Mouse (Mus musculus) lung, postnatal 25 days (tissue): ENCODE data around the gene Gm17509.
"Not testable (repeated sequence)": the region's sequence is repeated elsewhere in the genome, so short reads cannot be mapped to it uniquely, and the experiment has no call there.

Experiments
- DNase-seq: peaks from one replicate; pipeline ENCODE4 v3.0.0; 2022; ENCODE audit warnings: low spot score

The Gm17509 gene

DNA sequence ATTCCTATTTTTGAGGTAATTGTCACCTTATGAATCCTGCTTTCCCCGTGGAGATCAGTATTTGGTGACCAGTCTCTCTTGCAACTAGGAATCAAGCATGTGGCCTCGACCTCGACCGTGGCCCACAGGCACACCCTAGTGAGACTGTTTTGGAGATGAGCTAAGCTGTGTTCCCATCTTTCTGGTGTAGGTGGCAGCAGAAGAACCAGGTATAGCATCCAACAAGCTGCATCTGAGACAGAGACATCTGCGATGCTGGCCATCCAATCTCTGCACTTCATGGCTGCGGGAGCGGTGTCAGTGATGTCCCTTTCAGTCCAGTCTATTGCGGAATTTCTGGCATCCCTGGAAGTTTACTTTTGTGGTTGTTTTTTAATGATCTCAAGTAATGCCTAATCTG lies 14.8 kb downstream of the Gm17509 start:
- no peak for DNase-seq

DNA sequence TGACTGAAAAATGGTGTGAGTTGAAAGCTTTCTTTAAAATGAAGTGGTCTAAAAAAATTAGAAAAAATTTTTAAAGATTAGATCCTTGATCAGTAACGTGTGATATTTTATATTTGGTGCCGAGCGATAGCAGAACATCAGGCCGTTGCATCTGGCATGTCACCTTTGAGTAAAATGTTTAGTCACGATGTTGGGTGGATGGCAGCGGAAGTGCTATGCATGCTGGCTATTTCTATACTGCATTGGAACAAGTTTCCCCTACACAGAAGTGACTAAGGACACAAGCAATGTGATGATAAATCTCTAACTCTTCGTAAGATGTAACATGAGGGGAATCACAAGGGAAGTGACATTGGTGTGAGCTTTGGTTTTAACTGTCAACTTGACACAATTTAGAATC lies 16.2 kb downstream of the Gm17509 start:
- no peak for DNase-seq

DNA sequence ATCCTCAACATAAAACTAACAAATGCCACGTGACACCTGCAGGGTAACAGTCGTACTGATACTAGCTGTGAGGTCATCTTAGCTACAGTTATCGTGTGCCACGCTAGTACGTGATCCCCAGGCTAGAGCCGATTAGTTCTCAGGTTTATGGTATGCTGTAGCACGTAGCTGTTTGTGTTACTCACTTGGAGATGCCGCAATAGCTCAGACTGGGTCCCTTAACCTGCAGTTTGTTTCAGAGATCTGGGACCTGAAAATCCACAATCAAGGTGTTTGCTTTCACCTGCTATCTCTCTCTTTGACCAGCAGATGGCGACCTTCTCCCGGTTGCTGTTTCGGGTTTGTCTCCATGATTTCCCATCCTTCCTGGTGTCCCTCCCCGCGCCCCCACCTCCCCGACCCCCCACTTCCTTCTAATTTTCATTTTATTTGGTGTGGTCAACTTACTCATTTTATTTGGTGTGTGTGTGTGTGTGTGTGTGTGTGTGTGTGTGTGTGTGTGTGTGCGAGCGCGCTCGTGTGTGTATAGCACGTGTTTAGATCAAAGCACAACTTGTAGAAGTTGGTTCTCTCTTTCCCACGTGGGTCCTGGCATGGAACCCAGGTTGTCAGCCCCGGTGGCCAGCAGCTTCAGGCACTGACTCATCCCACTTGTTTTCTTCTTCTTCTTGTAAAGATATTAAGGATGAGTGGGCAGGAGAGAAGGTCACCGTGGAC lies 18.0 kb downstream of the Gm17509 start:
- no peak for DNase-seq

DNA sequence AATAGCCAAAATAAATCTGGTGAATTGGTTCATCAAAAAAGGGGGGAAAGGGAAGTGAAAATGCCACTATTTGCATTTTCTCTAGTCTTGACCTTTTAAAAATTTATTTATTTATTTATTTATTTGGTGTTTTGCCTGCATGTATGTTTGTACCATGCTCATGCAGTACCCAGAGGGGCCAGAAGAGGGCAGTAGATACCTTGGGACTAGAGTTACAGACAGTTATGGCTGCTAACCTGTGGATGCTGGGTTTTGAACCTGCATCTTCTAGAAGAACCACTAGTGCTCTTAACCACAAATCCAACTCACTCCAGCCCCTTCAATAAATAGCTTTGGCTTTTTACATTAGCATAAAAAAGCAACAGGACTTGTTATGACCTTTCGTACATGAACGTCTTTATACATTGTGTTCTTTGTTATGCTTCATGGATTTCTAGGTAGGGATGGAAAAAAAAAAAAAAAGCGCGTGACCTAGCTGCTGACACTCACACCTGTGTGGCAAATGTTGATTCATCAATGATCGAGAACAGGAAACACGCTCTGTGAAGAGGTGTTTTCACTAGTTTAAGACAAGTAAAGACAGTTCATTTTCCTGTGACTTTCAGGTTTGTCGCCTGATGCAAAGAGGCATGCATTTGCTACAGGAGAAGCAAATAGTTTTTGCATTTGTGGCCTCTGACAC lies 22.3 kb downstream of the Gm17509 start:
- peak; percentile 71 for DNase-seq

DNA sequence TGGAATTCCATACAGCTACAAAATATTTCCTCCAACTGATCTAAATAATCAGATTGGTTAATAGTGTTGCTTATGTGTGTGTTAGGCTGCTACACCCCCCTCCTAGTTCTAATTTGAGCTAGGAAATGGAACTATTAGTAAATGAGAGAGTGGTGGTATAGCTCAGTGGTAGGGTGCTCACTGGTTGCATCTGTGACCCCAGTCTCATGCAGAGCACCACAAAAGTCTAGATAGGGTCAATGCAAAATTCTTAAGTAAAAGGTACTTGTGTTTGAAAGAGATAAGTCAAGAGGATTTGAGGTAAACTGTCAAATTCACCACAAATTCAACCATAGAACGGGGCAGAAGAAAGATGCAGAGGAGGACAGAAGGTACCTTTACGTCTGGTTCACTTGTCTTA lies 23.2 kb downstream of the Gm17509 start:
- no peak for DNase-seq

DNA sequence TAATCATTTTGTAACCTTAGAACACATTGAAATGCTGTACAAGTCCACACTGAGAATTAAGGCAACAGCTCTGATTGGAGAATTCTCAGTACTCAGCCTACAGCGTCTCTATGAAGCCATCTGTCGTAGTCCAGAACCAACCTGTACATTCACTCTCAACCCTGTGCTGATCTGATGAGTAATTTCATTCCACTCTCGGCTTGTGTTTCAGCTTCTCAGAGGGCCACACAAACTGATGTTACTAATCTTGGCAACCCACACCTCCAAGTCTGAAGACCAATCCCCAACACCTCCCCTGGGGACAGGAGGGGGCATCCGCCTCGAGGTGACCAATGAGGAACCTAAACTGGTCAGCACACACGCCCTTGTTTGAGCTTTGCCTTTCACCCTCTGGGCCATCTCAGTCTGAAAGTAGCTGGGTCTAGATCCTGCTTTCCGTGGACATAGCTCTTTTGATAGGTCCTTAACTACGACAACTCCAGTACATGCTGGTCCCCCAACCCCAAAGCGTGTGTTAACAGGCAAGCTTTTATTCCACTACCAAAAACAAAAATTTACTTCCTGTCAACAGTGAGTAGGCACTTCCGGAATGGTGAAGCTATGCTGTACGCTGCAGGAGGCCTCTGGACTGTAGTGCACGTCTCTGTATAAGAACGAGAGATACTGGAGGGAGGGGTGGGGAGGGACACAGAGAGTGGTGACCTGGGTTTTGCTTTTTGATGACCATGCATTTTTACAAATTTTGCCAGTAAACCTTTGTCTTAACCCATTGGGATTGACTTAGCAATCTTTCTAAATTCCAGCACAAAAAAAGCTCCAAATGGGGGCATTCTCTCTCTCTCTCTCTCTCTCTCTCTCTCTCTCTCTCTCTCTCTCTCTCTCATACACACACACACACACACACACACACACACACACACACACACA lies 25.0 kb downstream of the Gm17509 start:
- no peak for DNase-seq

DNA sequence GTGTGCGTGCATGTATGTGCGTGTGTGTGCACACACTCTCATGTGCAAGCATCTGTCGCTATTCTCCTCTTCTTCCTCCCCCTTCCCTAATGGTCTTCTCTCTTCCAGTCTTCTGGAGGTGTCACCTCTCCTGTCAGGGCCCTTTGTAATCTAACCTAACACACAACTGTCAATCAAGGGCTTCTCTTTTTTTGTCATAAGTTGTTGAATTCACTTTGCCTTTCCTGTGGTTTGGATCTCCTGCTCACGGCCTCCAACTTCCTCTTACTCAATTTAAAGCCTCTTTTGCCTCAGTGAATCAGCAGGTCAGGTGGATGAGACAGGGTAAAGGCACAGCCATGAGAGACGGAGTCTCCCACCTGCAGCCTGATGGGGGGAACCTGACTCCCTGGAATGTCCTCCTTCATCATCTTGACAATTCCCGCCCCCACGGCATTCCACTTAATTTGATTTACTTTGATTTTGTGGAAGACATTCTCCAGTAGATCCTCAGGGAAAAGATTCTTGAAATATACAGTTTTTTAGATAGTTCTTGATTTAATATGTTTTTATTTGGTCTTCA lies 27.4 kb downstream of the Gm17509 start:
- DNase-seq: no peak

DNA sequence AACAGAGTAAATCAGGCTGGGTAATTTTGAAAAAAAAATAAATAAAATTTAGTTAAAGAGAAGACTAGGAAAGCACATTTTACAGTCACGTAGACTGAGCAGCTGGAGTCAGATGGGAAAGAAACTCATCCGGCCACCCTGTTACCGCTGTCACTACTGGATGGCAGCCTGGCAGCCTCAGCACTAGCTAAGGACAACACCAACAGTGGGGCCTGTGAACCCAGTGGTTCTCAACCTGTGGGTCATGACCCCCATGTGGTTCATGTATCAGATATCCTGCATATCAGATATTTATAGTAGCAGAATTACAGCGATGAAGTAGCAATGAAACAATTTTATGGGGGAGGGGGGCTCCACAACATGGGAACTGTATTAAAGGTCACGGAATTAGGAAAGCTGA lies 28.7 kb downstream of the Gm17509 start:
- no peak for DNase-seq

DNA sequence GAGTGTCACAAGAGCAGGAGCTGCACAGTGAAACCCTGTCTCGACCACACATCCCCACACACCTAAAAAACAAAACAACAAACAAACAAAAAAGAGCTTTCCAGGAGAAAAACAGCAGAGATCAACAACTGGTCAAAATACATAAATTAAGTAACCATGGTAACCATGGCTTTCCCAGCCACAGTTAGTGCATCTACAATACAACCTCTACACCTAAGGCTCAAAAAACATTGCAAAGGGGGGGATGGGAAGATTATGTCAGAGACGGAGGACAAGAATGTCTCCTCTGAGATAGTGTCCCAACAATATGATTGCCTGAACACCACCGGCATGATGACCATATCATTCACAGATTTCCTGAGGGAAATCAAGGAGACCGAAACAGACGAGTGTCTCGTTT lies 35.5 kb downstream of the Gm17509 start:
- no peak for DNase-seq

DNA sequence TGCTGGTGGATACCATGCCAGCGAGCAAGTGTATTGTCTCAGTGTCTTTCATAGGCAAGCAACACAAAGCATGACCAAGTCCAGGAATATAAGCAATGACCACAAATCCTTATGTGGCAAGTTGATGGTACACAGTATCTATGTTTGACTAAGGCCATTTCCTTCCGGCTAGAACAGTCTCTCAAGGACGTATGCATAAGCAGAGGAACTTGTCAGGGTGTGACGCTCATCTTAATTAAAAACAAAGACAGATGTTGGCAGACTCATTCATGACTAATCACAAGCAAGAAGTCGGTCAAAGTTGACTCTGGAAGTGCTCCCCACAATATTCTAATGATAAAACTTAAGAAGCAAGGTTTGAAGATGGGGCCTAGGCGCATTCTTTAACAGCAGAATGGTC lies 37.6 kb downstream of the Gm17509 start:
- DNase-seq: no peak

DNA sequence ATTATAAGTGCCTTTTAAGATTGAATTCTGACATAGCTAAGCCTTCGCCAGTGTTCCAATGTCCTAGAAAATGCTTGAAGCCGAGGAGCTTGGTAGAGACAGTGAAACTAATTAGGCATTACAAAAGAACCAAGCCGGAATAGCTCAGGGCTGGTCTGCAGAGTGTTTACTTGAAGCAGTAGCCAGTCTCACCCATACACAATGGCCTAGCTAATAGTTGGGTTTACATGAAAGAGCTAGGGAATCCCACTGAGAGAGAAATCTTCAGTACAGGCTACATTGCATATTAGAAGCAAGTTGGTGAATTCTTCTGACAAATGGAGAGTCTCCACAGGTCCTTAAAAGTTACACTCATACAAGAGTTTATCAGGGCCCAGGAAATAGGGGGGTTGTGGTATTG lies 40.0 kb downstream of the Gm17509 start:
- DNase-seq: not testable (repeated sequence)
